Mouse (Mus musculus) thymus, postnatal 0 days (tissue): ENCODE measurements at regions not wholly inside any gene's neighbourhood (a gene's known extent, or its start where the extent isn't known, plus 50 kb on each side); places are given as distances from the start of the nearest gene placed in this dataset.

Experiments used
- DNase-seq: peaks from one replicate; pipeline ENCODE4 v3.0.0-alpha.2; 2015; ENCODE audit warnings: low spot score

DNA sequence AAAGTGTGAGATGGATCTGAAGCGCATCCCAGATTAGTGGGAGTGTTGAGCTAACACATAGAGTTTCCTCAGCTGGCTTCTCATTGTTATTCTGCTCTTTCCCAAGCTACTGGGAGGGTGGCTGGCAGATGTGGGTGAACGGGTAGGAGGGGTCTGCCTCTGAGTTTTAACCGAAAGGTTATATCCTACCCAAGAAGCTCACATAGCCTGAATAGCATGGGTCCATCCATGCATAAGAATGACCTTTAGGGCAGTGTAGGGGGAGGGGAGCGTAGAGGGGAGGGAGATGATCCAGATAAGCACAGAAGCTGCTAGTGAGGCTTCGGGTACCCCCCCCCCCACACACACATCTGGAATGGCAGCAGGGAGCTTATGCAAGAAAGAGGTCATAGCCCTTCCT lies 113.2 kb upstream of the Sh3bp4 start:
- DNase-seq: no peak

DNA sequence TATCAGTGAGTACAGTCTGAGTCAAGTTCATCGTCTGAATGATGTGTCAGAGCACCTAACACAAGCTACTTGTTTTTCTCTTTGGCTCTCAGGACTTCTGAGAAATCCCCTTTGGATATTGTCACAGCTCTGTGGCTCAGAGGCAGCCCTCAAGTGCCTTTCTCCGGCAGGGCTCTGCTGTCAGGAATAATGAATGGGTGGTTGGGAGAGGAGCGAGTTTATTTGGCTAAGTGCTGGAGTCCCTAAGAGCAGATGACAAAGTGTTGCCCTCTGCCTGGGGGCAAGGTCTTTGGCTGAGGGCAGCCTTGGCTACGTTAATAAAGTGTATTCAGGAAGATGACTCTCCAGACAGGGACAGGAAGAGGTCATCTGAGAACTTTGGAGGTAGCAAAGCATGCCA lies 110.5 kb upstream of the Sh3bp4 start:
- no peak for DNase-seq

DNA sequence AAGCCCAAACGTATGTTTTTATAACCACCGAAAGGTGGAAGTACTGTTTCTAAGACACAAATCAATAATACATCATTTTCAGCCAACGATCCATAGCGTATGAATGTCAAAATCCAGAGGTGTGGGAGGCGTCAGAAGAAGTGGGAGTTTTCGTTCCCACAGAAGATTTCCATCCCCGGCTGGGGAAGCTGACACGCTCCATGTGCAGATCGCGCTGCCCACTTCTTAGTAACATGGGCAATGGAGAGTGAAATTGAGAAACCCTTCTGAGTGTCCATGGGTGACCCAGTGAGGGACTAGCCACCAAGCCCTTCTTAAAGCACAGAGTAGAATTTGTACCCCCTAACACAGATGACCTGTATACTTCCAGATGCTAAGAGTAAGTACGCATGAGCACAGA lies 110.1 kb upstream of the Sh3bp4 start:
- DNase-seq: no peak

DNA sequence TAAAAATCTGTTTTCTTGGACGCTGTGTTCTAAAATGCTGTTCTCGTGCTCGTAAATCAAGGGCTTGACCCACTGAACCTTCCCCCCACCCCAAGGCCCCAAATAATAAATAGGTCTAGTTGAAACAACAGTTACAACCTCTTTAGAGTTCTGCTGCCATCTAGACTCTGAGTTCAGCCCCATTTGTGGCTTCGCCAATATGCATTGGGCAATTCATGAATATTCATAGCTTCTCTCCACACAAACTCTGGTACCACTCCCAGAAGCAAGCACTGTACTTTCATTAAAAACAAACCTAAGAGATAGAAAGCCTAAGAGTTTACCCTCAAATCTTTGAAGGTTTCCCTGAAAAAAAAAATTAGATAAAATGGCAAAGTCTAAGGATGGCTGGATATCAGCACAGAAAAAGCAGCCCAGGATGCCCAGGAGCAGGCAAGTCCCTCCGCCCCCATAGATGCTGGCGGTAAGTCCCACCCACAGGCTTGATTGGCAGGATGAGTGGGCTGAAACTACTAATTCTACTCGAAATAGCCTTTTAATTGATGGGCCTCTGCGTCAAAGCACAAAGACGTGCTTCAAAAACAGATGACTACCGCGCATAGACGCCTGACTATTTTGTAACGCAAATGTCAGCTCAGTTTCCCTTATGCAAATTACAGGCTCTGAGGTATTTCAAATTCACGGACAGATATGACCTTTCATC lies 106.0 kb upstream of the Sh3bp4 start:
- no peak for DNase-seq

DNA sequence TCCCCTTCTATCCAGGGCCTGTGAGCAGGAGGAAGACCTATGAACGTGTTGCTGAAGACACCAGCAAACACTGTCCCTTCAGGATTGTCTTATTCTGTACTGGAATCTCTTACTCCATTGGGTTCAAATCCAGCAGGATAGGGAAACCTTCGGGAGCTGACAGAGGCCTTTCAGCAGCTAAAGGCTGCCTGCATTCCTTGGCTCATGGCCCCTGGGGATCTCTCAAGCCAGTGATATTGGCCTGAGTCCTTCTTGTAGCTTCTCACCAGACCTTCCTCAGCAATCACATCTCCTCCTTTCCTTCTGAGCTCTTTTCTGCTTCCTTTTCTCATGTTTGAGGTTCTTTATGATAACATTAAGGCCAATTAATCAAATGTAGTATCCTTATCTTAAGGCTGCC lies 103.8 kb upstream of the Sh3bp4 start:
- no peak for DNase-seq

DNA sequence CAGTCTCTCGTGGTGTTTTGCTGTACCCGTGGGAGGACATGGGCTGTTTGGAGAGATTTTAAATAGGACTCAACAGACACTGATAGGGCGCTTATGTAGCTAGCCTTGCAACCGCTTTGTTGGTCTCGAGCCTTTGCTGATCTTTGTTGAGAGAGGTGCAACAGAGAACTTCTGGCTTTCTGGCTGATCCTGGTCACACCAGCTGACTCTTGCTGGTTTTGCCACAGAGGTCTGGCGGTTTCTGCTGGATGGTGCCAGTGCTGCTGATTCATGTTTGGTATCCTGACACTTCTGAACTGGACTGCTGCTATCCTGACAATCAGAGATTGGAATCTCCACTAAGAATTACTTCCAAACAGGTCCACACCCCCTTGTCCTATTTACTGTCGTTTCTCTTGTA lies 102.1 kb upstream of the Sh3bp4 start:
- DNase-seq: no peak

DNA sequence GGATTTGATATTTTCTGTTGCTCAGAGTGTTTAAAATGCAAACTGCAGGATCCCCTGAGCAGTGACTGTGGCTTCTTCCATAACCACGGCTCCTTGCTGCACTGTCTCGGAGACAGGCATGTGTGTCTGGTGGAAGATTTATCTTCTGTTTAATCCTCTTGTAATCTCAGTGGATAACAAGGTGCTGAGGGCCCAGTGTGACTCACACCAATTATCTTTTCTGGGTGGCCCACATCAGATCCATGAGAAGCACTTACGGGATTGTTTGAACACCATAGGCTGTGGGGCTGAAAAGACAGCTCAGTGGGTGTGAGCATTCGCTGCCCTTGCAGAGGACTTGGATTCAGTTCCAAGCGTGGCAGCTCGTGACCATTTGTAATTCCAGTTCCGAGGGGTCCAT lies 101.2 kb upstream of the Sh3bp4 start:
- DNase-seq: no peak

DNA sequence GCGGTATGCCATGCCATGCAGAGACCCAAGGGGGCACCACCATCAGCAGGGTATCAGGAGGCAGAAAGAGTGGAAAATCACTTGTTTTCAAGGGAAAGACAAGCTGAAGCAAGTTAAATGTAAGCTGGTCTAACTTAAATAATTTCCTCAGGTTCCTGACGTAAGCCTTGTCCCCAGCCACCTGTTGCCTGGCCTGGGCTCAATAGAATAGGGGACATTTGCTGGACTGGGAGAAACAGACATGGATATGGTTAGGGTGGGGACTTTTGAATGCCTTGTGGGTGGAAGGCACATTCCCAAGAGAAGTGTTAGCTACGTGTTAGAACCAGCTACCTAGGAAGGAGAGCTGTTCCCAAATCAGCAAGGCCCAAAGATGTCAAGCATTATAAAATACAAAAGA lies 100.6 kb upstream of the Sh3bp4 start:
- no peak for DNase-seq

DNA sequence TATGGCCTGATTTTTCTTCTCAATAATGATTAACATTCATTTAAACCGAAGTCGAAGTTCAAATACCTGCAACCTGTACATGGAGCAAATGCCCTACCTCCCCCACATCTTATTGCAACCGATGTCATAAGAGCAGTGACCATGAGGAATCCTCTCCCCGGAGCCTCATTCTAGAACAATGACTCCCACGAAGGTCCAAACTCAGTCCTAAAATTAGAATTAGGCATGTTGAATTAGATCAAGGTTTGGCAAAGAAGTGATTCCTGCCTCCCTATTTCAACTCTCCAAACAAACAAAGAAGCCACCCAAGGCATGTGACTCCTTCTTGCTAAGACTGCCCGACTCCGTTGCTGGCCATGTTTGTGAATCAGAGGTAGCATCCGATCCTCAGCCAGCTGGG lies 94.1 kb upstream of the Sh3bp4 start:
- no peak for DNase-seq

DNA sequence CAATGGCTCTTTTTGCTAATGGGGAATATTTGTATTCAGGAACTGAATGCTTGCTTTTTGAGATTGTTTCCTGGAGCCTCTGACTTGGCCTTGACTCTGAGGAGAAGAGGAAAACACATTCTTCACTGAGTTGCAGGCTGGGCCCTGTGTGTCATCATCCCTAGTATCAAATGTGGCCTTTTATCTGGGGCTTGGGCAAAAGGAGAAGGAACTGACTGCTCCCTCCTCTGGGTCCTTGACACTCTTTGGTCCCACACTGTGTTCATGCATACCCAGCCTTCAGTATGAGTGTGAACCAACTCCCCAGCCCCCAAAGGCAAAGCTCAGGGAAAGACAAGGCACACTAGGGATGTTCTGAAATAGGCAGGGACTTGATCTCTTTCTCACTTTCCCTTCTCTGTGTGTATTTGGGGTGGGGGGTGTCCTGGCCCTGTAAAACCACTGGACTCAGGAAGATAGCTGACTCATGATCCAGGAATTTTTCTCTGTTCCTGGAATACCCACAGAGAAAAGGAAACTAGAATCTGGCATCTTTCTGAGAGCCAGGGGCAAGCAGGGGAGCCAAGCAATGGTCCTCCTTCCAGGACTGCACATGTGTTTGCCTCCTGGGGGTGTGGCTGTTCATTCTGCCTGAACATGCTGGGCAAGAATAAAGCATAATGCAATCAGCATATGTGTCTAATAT lies 82.1 kb upstream of the Sh3bp4 start:
- no peak for DNase-seq

DNA sequence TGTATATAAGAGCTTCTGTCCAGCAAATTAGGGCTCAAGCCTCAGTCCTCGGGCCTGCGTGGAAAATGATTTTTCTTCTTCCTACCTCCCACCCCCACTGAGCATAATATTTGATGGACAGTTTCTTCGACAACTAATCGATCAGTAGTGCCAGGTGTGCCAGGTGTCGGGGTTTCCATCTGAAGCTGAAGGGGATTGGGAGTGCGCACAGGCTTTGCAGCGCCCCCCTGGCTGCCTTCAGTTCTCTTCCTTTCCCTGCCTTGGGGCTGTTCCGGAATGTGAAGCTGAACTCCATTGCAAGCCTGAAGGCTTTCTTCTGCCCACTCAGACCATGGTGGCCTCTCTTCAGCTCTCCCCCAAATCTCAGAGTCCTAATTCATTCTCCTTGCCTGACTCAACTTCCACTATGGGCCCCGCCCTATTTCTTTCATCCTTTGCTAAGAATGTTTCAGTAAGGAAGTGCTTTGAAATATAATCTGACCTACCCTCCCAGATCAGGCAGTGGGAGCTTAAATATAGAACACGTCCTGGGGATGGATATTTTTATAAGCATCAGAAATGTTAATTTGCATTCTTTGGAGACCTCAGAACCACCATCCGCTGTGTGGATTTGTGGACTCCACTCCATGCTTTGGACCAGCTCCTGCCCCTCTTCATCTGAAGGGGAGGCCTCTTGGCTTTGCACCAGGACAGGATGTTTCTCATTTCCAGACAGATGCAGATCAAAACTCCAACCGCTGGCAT lies 75.5 kb upstream of the Sh3bp4 start:
- no peak for DNase-seq

DNA sequence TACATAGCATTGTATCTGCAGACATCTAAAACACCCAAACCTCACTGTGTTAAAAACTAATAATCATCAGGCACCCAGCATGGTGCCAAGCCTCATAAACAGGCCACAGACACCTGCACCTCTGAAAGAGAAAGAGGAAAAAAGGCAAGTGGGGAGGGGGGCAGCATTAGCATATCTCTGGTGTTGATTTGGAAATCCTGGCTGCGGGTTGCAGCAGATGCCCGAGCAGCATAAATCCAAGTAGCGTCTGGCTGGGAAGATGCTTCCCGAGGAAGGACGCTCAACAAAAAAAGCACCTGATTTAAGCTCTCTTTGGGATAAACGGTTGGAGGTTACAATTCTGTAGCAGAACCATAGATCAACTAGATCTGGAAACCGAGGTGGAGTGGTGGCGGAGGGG lies 74.3 kb upstream of the Sh3bp4 start:
- DNase-seq: no peak

DNA sequence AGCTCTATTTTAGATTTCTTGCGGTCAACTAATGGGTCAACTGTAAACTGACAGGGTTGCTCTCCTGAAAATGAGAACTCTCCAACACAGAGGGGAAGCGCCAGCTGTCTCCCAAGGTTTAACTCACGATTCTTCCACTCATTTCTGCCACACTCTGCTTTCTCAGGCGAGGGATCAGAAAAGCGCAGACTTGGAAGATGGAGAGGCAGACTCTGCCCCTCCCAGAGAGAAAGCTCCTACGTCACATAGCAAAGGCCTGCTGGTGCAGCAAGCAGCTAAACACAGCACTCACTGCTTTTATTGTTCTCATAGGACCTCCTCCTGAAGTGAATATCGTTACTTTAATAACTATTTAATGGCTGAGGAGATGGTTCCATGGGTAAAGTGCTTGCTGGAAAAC lies 73.6 kb upstream of the Sh3bp4 start:
- no peak for DNase-seq

DNA sequence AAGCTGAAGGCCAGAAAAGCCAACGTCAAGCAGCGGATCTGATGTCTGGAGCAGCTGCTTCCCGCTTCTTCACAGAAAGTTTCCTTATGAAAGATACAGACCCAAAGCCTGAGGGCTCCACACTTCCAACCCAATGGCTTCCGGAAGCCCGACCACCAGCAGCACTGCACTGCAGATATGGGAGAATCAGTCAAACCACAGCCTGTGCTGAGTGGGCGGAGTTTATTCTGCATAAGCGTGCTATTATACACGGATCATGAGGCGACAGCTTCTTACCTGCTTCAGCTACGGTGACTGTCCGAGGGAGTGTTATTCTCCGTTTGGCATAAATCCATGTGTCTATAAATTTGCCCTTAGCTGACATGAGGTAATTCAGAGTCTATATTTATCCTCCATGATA lies 72.4 kb upstream of the Sh3bp4 start:
- DNase-seq: no peak

DNA sequence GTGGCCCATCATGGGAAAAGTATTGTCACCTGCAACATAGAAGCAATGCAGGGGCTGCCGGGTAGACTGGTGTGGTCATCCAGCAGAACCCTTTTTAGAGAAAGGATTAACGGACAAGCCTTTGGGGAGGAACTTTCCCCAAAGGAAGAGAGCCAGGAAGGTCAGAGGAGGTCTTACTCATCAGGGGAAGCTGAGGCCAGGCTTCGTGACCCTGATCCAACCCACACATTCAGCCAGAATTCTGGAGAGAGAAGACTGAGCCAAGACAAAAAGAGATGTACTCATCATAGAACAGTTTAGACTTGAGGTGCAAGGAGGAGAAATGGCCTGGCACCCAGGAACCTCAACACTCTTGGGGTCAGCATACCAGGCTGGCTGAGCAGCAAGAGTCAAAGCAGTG lies 67.9 kb upstream of the Sh3bp4 start:
- no peak for DNase-seq

DNA sequence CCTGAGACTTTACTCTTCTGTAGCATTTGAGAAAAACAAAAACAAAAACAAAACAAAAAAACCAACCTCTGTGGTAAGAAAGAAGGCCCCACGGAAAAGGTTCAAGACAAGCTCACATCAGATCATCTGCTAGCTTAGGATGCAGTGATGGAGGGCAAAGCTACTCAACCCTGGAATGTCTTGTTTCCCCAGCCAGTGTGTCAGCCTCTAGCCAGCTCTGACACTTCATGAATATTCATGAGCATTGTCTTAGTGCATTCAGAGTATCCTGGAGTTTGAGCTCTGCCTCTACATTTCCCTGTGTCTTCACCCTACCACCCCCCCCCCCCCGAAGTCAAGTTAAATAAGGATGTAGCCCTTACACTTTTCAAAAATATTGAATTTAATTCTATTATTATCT lies 66.5 kb upstream of the Sh3bp4 start:
- no peak for DNase-seq

DNA sequence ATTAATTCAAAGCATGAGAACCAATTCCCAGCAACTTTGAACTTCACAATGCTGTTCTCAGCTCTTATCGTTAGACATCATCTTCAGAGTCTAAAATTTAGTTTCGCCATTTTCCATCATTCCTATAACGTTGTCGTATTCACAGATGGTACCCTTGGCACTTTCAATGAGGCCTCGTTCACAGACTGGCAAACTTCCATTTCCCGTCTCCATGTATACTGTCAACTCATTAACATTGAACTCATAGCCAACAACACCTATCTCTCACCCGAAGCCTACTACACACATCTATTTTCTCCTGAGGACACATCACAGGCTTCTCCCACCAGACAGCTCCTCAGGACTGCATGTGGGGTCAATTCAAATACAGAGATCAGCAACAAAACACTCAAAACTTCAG lies 62.7 kb upstream of the Sh3bp4 start:
- no peak for DNase-seq

DNA sequence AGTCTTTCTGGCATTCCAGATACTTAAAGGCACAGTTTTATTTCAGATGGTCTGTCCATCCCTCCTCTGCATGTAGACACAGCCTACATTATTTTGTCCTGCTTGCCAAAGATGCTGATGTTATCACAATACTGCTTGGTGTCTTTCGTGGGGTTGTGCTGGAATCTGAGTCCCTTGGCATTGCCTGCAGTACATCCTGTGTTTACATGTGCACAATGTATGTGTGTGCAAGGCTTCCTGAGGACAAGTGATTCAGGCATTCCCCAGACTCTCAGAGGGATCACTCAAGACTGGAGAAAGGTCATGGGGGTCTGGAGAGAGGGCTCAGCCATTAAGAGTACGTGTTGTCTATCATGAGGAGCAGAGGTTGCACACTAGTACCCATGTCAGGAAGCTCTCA lies 60.0 kb upstream of the Sh3bp4 start:
- DNase-seq: no peak

DNA sequence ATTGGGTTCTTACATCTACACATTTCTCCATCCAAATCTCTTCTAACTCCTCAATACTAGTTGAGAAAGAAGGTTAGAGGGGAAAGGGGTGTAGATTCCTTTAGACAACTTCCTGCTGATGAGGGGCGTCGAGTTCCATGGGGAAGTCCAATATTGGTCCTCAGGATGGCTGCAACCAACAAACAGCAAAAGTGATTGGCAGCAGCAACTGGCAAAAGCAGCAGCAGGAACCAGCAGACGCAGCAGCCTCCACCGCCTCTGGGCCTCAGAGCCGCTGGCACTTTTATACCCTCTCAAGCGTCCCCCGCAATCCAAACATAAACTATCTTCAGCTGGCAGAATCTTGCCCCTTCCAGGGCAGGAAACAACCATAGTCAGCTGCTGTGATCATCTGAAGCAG lies 58.8 kb upstream of the Sh3bp4 start:
- no peak for DNase-seq

DNA sequence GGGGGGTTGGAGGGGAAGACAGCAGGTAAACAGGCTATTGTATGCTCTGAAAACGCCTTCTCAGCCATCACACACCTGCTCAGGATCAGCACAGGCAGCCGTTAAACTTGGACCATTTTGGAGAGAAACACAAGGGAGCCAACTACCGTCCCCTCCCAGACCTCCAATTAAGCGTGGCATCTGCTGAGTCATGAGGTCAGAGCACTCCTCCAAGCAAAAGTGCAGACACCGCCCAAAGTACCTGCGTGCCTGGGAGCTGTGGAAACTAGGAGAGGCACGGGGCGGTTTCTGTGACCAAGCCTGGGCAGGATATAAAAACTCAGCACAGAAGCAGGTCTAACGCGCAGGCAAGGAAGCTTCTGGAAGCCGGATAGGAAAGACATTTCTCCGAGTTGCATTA lies 54.8 kb upstream of the Sh3bp4 start:
- no peak for DNase-seq

DNA sequence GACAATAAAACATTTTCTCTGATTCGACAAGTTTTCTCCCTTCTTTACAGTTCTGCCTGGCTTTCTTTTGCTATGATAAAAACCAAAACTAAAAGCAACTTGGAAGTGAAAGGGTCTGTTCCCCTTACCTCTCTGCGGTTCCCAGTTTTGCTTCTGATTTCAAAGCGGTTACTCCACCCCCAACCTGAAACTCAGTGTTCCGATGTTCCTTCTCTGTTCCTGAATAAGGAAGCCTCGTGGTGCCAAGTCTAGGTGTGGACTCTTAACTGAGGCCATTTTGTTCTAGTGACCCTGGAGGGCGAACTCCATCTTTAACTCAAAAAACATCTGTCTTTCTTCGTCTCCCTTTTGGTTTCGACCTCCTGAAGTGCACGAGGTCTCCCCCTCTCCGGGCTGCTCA lies 54.4 kb upstream of the Sh3bp4 start:
- no peak for DNase-seq

DNA sequence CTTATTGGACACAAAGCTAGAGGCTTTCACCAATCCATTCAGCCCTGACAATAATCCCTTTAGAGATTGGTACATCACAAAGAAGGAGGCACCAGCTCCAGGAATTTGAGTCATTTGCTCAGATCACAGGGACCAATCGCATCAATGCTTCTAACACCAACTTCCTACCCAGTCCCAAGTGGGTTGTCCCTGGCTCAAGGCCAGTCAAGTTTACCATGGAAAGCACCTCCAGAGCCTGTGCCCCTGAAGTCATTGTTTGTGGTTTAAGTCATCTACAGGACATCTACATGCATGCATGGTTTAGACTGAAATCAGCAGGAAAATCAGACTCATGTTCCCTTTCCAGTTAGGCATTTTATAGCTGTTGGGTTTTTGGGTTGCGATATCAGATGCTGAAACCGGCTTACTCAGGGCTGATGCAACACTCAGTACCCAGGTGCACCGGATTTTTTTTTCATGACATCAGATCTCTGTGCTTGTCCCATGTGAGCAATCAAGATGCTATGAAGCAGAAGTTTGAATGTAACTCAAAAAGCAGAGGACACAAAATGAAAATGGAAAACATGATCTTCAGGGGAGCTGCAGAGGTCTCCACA lies 50.3 kb upstream of the Sh3bp4 start:
- no peak for DNase-seq
